Mouse (Mus musculus): ENCODE measurements around the gene Jmjd1c. TPM values are rescaled to one million over a fixed set of nuclear protein-coding genes. Genes with fewer than 3 reads are reported as not detected.

Jmjd1c gene
- total RNA-seq, 2 experiments from 2014 or later, result 33.0 to 48.7 TPM

GRCm38 (mm10) chr10:67129531-67129930 is 33.6 kb downstream of the Jmjd1c start:
- DNase-seq, result no peak

GRCm38 (mm10) chr10:67131709-67132108 is 35.8 kb downstream of the Jmjd1c start:
- DNase-seq, result no peak

GRCm38 (mm10) chr10:67134322-67134721 is 38.4 kb downstream of the Jmjd1c start:
- no peak for DNase-seq

GRCm38 (mm10) chr10:67137437-67137836 is 41.5 kb downstream of the Jmjd1c start:
- DNase-seq, result no peak

GRCm38 (mm10) chr10:67143661-67144060 is 47.7 kb downstream of the Jmjd1c start:
- DNase-seq, result no peak

- no peak for DNase-seq
Observed at GRCm38 (mm10) chr10:67144269-67144668, 48.3 kb downstream of the Jmjd1c start.

GRCm38 (mm10) chr10:67145623-67146022 is 49.7 kb downstream of the Jmjd1c start:
- DNase-seq, result no peak

- DNase-seq, result no peak
Observed at GRCm38 (mm10) chr10:67151766-67152165, 55.8 kb downstream of the Jmjd1c start.

- no peak for DNase-seq
Observed at GRCm38 (mm10) chr10:67154647-67155046, 58.7 kb downstream of the Jmjd1c start.

GRCm38 (mm10) chr10:67174049-67174448 is 78.1 kb downstream of the Jmjd1c start:
- no peak for DNase-seq

- DNase-seq, result no peak
Observed at GRCm38 (mm10) chr10:67176031-67176430, 80.1 kb downstream of the Jmjd1c start.

GRCm38 (mm10) chr10:67176932-67177331 is 81.0 kb downstream of the Jmjd1c start:
- DNase-seq, result no peak

- no peak for DNase-seq
Observed at GRCm38 (mm10) chr10:67177410-67177809, 81.5 kb downstream of the Jmjd1c start.

- DNase-seq, result no peak
Observed at GRCm38 (mm10) chr10:67180021-67180420, 84.1 kb downstream of the Jmjd1c start.

GRCm38 (mm10) chr10:67180799-67181198 is 84.9 kb downstream of the Jmjd1c start:
- no peak for DNase-seq

GRCm38 (mm10) chr10:67182651-67183050 is 86.7 kb downstream of the Jmjd1c start:
- no peak for DNase-seq

GRCm38 (mm10) chr10:67183086-67183485 is 87.2 kb downstream of the Jmjd1c start:
- no peak for DNase-seq

- no peak for DNase-seq
Observed at GRCm38 (mm10) chr10:67184441-67185070, 88.6 kb downstream of the Jmjd1c start.

GRCm38 (mm10) chr10:67185491-67186081 is 89.7 kb downstream of the Jmjd1c start:
- peak; percentile 53 for DNase-seq

- no peak for DNase-seq
Observed at GRCm38 (mm10) chr10:67186489-67186888, 90.6 kb downstream of the Jmjd1c start.

GRCm38 (mm10) chr10:67187001-67187453 is 91.1 kb downstream of the Jmjd1c start:
- no peak for DNase-seq

GRCm38 (mm10) chr10:67187952-67188351 is 92.0 kb downstream of the Jmjd1c start:
- no peak for DNase-seq

GRCm38 (mm10) chr10:67189057-67189456 is 93.1 kb downstream of the Jmjd1c start:
- DNase-seq, result no peak

GRCm38 (mm10) chr10:67190261-67190660 is 94.3 kb downstream of the Jmjd1c start:
- no peak for DNase-seq

Measured in gastrocnemius, postnatal 10 days (tissue).